Mouse (Mus musculus): ENCODE measurements at regions not wholly inside any gene's neighbourhood (a gene's known extent, or its start where the extent isn't known, plus 50 kb on each side); places are given as distances from the start of the nearest gene placed in this dataset.
"Not testable (repeated sequence)": the region's sequence is repeated elsewhere in the genome, so short reads cannot be mapped to it uniquely, and the experiment has no call there.

DNA sequence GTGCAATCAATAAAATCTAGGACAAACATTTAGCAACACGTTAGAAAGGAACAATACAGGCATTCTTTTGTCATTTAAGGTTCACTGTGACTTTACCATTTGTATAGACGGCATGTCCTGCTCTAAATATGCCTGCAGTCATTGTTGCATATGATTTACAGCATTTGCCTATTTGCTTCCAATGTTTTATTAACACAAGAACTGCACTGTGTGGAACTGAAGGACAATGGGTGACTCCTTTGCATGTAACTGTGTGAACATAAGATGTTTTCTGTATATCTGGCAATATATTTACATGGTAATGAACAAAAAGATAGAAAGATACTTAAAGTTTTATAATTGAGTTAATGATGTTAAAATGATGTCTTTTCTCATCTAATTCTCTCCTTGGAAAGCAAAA, 57.1 kb downstream of the Pou4f1 start:
- no peak for DNase-seq (ENCODE audit: low spot score in 2 of 2)

DNA sequence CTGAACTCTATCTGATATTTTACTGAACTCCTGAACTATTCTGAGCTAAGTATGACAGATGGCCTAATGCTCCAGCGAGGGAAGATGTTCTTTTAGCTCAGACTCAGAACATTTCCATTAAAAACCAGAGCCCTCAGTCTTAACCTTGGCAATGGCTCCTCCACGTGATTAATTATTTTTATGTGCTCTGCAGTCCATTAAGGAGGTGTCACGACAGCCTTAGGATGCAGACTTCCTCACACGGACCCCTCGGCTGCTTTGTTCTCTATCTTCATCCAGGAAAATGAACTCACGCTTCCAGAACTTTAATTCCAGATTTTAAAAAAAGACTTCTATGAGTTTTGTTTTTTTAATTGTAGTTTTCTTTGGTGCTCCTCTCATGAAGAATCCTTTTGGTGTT, 57.5 kb downstream of the Pou4f1 start:
- no peak for DNase-seq (ENCODE audit: low spot score in 2 of 2)

DNA sequence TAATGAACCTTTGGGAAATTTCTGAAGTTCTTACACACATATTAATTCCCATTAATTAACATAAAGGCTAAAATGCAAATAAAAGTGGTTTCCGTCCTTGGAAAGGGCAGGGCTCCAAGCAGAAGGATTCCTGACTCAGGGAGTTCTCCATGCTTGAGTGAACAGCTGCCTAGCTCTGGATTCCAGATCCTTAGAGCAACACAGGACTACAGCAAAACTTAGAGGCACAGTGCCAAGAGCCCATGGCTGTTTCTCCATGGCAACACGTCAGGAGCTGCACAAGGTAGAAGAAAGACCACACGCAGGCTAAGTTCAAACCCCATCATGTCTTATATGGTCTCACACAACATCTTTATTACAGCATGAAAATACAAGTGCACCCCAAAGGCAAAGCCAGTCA, 61.7 kb downstream of the Pou4f1 start:
- DNase-seq (ENCODE audit: low spot score in 2 of 2), result no peak

DNA sequence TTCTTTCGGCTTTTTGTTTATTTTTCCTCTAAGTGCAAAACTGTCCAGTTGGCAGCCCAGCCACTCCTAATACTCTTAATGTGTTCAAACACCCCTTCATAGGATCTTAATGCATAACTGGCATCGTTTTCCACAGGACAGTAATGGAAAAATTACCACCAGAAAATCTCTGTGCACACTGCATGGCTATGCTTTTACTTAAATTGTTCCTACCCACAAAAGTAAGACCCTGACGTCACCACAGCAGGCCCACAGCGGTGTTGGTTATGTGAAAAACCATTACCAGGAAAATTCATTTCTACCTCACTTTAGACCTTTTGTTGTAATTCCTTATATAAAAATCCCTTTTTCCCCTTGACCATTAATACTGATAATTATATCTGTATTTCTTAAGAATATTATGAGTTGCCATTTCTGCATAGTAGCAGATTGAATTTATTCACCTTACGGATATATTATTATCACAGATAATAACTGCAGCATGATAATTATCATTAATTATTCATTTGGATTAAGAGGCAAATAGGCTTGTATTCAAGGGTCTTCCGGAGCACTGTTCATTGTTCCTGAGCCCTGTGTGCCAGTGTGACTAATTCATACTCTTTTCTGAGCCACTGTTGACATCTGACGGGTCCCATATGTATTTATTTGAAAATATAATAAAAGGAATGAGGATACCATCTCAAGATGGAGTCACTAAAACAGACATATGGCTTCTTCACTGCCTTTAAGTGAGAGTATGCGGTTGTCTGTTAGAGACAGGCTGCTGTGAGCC, 78.3 kb downstream of the Pou4f1 start:
- no peak for DNase-seq (ENCODE audit: low spot score in 2 of 2)

DNA sequence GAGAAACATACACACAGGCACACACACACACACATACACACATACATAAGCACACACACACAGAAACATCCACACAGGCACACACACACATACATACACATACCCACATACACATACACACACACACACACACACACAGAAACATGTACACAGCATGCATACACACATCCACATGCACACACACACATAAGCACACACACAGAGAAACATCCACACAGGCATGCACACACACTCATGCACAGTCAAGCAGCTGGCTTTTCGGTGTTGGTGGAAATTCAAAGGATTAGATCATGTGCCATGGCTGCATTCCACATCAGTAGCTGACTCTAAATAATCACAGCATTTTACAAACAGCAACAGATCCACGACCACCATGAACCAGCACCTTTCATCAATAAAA, 78.9 kb downstream of the Pou4f1 start:
- no peak for DNase-seq (ENCODE audit: low spot score in 2 of 2)

DNA sequence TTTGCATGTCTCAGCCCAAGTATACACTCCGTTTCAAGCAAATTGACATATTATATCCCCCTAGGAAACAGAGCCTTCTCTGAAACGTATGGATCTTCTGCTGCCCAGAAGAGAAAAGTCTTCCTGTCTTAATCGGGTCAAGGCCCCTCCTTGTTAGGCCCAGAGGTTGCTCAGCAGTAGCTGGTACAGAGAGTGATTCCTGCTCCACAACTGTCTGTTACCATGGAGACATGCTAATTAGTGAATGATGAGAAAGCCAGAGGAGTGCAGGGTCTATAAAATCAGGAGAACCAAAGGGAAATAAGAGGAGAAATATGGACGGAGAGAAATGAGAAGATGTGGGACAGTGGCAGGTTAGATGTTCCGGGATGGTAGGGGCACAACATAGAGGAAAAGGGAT, 86.8 kb downstream of the Pou4f1 start:
- DNase-seq (ENCODE audit: low spot score in 2 of 2), result no peak

DNA sequence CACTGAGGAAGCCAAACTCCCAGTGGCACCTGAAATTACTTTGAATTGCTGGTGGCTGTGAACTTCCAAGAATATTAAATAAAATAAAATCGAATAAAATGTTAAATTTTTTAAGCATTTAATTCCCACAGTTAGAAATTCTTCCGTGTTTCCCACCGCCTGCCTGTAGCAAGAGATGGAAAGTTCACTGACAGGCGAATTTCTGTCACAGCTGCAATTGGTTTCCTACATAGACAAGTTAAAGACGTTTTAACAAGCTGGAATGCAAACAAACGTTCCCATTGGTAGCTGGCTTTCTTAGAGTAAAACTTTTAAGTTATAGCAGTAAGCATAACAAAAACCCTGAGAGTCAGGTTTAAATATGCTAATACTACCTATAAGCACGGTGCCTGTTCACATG, 95.0 kb downstream of the Pou4f1 start:
- no peak for DNase-seq (ENCODE audit: low spot score in 2 of 2)

DNA sequence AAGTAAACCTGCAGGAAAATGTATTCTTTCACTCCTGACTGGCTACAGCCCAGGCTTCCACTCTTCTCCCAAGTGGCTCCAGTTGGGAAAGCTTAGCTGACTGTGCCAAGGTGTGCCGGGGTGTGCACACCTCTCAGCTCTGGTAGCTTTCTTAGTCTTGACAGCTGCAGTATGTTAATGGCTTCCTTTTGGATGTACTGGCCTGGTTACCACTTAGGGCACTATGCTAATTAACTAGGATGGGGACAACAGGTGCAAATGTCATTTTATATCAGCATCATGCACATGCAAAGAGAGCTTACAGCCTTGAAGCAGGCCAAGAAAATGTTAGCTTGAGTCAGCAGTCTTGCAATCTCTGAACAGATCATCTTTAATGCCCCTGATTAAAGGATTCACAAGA, 111.2 kb downstream of the Pou4f1 start:
- DNase-seq (ENCODE audit: low spot score in 2 of 2), result no peak

DNA sequence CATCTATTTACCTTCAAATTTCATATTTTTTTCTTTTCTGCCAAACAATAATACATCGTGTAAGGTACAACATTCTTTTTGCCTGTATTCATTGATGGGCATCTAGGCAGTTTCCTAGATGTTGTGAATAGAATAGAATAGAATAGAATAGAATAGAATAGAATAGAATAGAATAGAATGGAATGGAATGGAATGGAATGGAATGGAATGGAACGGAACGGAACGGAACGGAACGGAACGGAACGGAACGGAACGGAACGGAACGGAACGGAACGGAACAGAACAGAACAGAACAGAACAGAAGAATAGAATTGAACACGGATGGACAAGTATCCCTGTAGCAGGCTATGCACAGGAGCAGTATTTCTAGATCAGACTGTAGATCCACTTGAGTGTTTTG, 131.0 kb downstream of the Pou4f1 start:
- DNase-seq (ENCODE audit: low spot score in 2 of 2), result not testable (repeated sequence)

DNA sequence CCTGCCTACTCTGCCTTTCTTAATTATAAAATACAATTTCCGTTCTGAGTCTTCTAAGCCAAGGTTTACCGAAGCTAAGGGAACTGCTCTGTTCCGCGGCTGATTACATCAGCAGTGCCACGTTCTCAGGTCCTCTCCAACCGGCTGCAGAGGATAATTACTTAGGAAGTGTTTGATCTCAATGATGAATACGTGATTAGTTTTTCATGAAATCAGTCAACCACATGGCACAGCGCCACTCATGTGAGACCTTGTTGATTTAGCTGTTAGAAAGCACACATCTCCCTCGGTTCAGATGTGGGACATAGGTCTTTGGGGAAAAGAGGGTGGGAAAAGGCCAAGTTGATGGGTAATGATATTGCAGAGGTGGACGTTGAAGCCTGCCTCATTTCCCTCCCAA, 141.7 kb downstream of the Pou4f1 start:
- no peak for DNase-seq (ENCODE audit: low spot score in 2 of 2)

DNA sequence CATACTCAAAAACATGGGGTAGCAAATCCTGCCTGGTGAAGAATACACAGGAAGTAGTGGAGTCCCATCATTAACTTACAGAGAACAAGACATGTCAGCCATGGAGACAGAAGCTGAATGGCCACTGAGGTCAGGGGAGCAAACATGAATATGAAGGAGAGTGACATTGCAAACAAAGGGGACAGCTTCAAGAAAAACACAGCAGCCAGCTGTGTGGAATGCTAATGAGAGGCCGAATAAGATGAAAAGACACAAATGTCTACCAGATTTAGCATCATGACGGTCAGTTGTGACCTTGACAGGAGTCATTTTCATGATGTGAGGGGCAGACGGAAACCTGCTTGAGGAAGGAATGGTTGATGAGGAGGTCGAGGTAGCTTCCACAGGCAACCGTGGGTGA, 167.7 kb downstream of the Pou4f1 start:
- no peak for DNase-seq (ENCODE audit: low spot score in 2 of 2)

DNA sequence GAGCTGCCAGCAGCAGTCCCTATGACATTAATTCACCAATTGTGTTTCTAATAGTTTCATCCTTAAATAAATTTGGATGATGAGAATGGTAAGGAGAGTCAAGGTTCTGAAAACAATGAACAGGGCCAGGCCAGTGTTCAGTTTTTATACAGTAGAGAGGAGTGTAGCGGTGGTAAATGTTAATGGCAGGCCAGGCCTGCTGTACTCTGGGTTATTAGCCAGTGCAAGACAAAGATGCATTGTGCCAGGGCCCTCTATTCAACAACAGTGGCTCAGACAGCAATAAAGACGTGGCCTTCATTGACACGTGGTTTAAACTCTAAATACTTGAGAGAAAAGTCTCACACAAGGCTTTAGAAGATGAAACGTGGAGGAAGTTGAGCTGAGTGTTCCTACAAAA, 169.5 kb downstream of the Pou4f1 start:
- DNase-seq (ENCODE audit: low spot score in 2 of 2), result no peak

DNA sequence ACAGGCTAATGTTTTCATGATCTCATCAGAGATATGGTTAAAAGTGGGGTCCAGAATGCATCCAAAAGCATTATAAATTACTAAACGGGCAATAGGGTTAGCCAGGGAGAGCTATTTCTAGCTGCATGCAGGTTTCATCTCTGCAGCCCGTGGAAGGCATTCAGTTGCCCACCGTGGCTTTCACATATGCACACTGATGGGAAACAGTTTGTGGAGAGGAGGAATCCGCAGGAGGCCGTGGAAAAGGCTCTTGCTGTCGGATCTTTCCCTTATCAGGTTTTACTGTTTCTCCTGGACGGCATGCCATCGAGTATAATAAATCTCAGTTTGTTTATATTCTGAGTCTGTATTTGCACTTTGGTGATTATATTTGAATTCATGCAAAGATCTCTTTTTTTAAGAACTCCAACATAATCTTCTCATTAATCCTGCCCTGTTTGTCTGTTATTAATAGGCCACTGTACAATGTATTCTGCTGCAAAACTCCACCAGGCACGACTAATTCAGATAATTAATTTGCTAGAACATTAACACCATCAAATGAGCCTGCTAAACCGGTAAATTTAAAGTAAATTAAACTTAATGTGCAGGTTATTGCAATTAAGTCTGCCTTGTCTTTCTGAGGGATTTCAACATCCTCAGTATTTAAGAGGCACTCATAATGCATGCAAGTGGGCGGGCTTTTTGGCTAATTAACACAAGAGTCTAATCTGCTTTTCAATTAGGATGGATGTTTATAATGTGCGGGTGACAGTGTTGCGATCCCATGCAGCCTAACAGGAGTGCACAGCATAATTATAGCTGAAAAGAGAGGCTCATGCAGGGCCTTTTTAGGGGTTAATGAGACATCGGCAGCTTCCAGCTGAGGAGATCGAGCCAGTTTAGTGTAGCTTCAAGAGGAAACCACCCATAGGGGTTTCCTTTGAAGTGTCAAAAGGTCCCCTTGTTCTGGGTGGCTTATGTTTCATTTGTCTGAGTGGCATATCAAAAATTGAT, 170.2 kb downstream of the Pou4f1 start:
- DNase-seq (ENCODE audit: low spot score in 2 of 2), result no peak

DNA sequence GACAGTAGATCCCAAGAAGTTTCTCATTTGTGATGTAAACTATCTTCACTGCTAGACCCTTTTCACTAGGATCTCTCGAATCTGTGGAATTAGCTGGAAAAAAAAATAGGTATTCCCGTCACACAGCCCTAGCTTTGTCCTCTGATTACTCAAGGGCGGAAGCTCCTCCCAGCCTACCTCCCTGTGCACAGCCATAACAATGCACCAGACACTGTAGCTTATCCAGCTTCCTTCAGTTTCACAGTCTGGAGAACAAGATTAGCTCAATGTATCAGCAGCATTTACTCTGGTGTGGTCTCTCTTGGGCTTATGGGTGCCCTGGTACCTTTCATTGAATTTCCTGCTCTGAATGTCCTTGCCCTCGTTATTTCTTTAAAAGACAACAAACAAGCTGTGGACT, 174.0 kb downstream of the Pou4f1 start:
- no peak for DNase-seq (ENCODE audit: low spot score in 2 of 2)

DNA sequence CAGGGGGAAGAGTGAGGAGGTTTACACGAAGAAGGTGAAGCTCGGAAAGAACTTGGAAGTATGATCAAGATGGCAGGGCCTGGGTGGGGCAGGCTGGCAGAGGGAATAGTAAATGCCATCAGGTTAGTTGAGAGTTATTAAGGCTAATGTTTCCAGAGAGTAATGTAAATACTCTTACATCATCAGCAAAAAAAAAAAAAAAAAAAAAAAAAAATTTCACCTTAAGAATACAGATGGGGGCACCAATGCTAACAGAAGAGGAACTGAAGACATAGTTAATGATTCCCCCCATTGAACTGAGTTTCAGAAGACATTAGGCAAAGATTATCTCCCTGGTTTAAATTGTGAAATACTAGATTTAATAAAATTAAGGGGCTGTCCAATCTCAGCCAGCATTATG, 174.7 kb downstream of the Pou4f1 start:
- no peak for DNase-seq (ENCODE audit: low spot score in 2 of 2)

DNA sequence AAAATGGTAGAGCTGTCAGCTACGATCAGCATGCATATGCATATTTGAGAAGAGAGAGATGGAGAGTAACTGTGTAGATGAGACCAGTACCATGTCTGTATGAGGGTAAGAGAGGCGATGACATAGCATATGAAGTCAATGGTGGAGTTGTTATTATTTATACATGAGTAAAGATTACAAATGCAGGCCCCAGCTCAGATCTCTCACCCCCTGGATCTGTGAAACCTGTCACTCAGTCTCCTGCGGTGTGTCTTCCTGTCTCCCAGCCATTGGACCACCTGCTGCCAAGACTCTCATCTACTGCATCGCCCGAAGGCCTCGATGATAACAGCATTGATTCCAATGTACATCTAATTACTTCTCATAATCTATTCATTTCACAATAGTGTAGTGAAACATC, 187.4 kb downstream of the Pou4f1 start:
- DNase-seq (ENCODE audit: low spot score in 2 of 2), result no peak

DNA sequence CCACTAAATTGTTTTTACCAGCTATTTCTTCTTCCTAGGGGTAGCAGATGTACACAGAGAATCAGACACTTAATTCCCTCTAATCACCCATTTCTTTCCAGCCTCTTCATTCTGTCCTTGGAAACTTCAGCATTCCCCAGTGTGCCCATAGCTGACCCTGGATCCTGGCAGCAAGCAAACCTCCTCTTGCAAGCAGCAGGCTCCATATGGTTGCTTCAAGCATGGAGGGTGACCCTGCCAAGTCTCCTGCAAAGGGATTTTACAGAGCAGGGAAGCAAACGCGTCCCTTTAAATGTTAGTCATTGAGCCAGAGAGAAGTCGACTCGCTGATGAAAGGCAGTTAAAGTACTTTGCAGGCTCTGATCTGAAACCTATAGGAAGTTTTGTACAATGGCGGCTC, 187.9 kb downstream of the Pou4f1 start:
- no peak for DNase-seq (ENCODE audit: low spot score in 2 of 2)

DNA sequence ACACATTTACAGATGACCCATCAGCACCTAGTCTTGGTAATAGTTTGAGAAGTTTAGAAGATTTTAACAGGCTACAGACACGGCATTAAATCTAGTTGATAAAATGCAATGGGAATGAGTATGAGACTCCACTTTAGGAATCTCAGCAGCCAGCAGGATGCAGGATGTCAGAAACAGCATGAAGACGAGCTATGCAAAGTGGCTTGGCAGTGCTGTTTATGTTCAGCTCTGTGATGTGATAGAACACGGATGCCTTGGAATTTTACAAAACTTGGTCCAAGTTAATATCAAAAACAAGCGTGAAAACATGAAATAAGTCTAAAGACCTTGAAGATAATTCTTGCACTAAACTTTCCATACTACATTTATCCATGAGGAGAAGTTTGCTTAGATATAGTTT, 193.0 kb downstream of the Pou4f1 start:
- DNase-seq (ENCODE audit: low spot score in 2 of 2), result no peak

DNA sequence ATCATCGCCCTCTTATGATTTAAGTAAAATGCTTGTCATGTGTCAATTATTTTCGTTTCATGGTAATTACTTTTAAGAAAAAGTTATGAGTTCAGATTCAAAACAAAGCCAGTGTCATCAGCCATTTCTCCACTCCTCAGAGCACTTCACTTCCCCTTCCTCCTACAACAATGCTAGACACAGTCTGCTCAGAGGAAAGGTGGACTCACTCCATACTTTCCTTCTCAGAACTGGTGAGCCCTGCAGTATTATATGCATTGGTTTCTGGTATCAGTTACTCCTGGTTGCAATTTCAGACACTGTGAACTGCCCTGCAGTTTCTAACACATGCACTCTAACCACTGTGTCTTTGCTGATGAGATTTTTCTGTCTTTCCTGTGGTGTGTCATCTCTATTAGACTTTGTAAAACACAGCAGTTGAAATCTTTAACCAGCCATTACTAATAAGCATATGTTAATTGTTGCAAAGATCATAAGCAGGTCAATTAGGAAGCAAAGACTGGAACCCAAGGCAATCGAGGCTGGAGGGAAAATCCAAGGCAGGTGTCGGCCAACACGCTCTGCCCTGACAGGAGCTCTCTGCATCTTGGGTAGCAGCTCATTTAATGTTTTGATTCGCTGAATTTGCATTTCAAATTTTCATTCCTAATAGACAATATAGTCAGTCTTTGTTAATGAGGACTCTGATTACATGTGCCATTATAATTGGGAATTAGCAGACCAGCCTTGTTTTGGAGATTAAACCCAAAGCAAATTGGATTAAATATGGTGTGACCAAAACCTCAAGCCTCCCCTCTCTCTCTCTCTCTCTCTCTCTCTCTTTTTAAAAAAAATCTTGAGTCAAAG, 202.7 kb downstream of the Pou4f1 start:
- DNase-seq (ENCODE audit: low spot score in 2 of 2), result no peak

DNA sequence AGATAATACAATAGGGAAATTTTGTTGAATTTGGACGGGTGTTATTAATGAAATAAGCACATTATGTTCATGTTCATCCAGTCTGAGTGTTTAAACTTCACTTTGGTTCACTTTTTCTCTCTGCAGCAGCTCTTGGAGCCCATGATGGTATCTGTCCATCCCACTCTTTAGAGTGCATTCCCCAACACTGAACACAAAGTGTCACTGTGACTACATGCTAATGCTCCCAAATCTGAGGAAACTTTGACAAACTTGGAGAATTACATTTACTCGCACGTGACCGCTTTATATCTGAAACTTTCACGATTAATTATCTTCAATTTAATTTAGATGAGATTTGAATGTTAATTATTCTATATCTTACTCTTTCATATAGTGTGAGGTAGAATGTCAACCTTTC, 250.8 kb downstream of the Pou4f1 start:
- no peak for DNase-seq (ENCODE audit: low spot score in 2 of 2)

DNA sequence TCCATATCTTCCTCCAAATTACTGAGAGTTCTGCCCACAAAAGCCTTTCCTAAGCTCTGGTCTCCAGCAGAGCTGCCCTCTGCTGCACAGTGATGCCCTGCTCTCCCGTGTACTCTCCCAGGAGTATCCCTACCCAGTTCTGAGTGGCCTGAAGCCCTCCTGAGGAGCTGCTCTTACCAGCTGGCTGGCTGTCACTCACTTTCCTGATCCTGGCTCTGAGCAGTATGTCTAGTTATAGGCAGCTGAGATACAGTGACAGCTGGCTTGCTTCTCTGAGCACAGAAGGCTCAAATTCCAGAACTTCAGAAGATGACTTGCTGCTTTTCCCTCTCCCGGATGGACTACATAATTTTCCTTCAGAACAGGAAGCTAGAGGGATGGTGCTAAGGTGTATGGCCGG, 257.1 kb downstream of the Pou4f1 start:
- DNase-seq (ENCODE audit: low spot score in 2 of 2), result no peak

DNA sequence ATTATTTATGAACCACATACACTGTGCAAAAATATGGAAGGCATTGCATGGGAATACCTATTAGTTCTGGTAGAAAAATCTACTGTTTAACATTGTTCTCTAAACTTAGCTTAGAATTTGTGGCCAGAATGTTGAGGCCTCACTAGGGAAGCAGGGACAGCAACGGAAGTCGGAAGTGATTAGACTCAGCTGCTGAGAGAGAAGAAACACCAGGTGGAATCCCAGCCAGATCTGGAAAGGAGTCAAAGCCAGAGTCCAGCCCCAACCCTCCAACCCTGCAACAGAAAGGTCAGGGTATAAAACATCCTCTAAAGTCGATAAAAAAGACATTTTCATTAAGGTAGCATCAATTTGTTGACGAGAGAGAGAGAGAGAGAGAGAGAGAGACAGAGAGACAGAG, 258.9 kb downstream of the Pou4f1 start:
- no peak for DNase-seq (ENCODE audit: low spot score in 2 of 2)
